Mouse (Mus musculus) layer of hippocampus, adult 2 months (tissue): ENCODE measurements around the gene Erp44. TPM values are rescaled to one million over a fixed set of nuclear protein-coding genes. Genes with fewer than 3 reads are reported as not detected.

ENCODE experiments used
- DNase-seq, 2 experiments: peaks; one replicate each; pipeline ENCODE4 v3.0.0; 2022; ENCODE audit warnings: low spot score in 2 of 2
- H3K27ac ChIP-seq: fragments of 200-600 bp; 2 replicates; pipeline ENCODE4 v1.8.1; 2022
- H3K4me3 ChIP-seq: fragments of 200-600 bp; 2 replicates; pipeline ENCODE4 v1.8.1; 2022; ENCODE audit warnings: mild to moderate bottlenecking
- CTCF ChIP-seq: fragments of 200-600 bp; conservative IDR thresholded peaks from 2 replicates; pipeline ENCODE4 v1.8.1; 2022; ENCODE audit warnings: antibody characterized with exemption, mild to moderate bottlenecking, moderate library complexity
- long read RNA-seq, 2 experiments: library from polyadenylated mRNA; stranded (forward); transcript quantifications; one replicate each; pipeline ENCODE4 v2.0.0; 2021; ENCODE audit warnings: borderline mapping rate in 2 of 2
- total RNA-seq, 2 experiments: library from RNA; stranded (reverse); gene quantifications; 2 replicates each; pipeline ENCODE4 v1.2.3; 2021

Gene Erp44
- total RNA-seq, result 10 to 100 TPM; 36.0 to 41.3 TPM
- long read RNA-seq, experiment 1, transcript Erp44-201 (12 exons, 2,624 nt), result major isoform, 29 of 33 reads
- long read RNA-seq, experiment 1, partial matches to known transcripts, result 1 of 33 reads
- long read RNA-seq, experiment 1, other reads (novel, unspliced or antisense), result 3 of 33 reads
- long read RNA-seq, experiment 2, transcript Erp44-201 (12 exons, 2,624 nt), result major isoform, 30 of 33 reads
- long read RNA-seq, experiment 2, partial matches to known transcripts, result 0 of 33 reads
- long read RNA-seq, experiment 2, other reads (novel, unspliced or antisense), result 3 of 33 reads

DNA sequence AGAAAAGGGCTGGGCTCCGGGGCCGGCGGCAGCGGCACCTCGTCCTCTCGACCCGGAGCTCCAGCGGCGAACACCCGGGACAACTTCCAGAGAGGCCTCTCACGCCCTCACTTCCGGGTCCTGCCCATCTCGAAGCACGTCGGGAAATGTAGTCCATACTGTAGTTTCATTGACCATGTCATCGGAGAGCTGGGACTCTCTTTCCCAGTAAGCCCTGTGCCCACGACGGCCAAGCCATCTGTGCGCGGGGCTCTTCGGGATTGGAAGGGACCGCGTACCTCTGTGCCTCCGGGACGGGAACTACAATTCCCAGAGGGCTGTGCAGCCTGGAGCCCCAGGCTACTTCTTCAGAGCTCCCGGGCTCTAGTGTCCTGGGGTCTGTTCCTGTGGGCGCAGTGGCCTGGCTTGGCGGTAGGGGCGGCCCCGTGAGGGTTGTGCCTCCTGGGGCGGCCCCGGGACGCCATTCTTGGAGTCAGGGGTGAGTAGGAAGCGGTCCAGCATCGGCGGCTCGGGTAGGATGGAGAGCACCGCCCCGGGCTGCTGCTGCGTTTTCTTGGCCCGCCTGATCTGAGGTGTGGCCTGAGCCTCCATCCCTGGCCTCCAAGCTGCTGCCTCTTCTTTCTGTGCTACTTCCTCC, at the start of gene Erp44, which contains the start of gene Invs:
Erp44 (minus strand) TSS at position 61 of the 637 bp plus-strand sequence.
Invs (plus strand) TSS at position 263 of the 637 bp plus-strand sequence.
- DNase-seq, result peak; percentile 95 to 99
- Histone ChIP-seq H3K27ac (peak within 1 kb of the TSS; percentile 97), H3K4me3 (peak within 1 kb of the TSS; percentile 62)
- TF ChIP-seq CTCF, result no peak

DNA sequence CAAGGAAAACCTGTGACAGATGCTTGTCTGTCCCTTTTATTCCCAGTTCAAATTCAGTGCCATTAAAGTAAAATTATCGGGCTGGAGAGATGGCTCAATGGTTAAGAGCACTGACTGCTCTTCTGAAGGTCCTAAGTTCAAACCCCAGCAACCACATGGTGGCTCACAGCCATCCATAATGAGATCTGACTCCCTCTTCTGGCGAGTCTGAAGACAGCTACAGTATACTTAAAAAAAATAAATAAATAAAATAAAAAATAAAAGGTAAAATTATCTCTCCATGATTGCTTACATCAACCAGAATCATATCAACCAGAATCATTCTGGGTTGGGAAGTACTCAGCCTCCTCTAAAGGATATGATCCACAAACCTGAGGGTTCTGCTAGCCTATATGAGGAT, 48.7 kb upstream of the Erp44 start:
- Histone ChIP-seq H3K4me3 (no peak overlapping the region), H3K27ac (no peak overlapping the region)
- no peak for DNase-seq
- TF ChIP-seq CTCF, result peak; percentile 39

- H3K4me3 ChIP-seq, result no peak overlapping the region
- TF ChIP-seq CTCF, result no peak
- no peak for DNase-seq
- H3K27ac ChIP-seq, result no peak overlapping the region
Measured at GRCm38 (mm10) chr4:48327192-48327591, 47.8 kb upstream of the Erp44 start.

DNA sequence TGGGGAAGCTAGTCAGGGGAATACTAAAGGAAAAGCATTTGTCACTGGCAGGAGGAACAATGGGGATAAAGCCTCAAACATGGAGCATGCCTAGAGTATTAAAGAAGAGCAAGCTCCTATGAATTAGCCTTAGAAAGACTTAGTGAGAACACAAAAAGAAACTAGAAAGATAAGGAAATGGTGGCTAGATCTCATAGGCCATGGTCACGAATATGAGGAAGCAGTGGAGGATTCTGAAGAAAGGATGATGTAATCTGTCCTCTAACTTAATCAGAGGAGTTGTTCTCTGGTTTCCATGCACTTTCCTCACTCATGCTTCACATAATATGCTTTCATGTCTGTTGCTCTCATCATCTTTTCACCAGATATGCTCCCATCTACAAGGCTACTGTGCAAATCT, 42.7 kb upstream of the Erp44 start:
- no peak overlapping the region for H3K27ac ChIP-seq
- TF ChIP-seq CTCF, result no peak
- H3K4me3 ChIP-seq, result no peak overlapping the region
- no peak for DNase-seq

DNA sequence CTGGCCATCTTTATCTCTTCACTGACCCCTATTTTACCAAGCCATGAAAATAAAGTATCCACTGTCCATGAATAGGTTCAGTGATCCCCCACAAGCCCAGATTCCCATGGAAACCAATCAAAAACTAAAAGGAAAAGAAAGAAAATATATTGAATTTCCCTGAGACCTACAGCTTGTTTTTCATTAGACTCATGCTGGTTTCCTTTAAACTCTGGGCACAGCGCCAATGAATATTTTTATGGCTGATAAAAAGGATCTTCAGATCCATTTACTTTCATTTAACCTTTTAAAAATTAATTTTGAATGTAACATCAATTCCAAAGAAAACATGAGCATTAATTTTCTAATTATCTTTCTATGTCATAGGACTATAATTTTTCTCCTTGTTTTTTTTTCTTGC, 41.9 kb upstream of the Erp44 start:
- Histone ChIP-seq H3K4me3 (no peak overlapping the region), H3K27ac (peak overlapping the region; percentile 41; the same call in 1 of the 2 replicates)
- no peak for DNase-seq
- no peak for TF ChIP-seq CTCF

GRCm38 (mm10) chr4:48316036-48316435, 36.7 kb upstream of the Erp44 start:
- no peak for DNase-seq

GRCm38 (mm10) chr4:48314814-48315213, 35.5 kb upstream of the Erp44 start:
- no peak overlapping the region for H3K4me3 ChIP-seq
- no peak for TF ChIP-seq CTCF
- no peak for DNase-seq
- no peak overlapping the region for H3K27ac ChIP-seq

More at GRCm38 (mm10) chr4:48316036-48316435, 36.7 kb upstream of the Erp44 start:
- TF ChIP-seq CTCF, result peak; percentile 55
- H3K27ac ChIP-seq, result no peak overlapping the region
- H3K4me3 ChIP-seq, result no peak overlapping the region

GRCm38 (mm10) chr4:48287086-48287757, 7.9 kb upstream of the Erp44 start:
- H3K27ac ChIP-seq, result peak overlapping the region; percentile 54
- DNase-seq, result peak; percentile 39 to 78

GRCm38 (mm10) chr4:48281121-48281520, 1.8 kb upstream of the Erp44 start:
- Histone ChIP-seq H3K27ac (no peak overlapping the region), H3K4me3 (peak overlapping the region; percentile 41)
- DNase-seq, result no peak
- TF ChIP-seq CTCF, result no peak

More at GRCm38 (mm10) chr4:48287086-48287757, 7.9 kb upstream of the Erp44 start:
- no peak for TF ChIP-seq CTCF
- H3K4me3 ChIP-seq, result no peak overlapping the region

GRCm38 (mm10) chr4:48278757-48279497, 431 bp downstream of the Erp44 start:
- Histone ChIP-seq H3K4me3 (peak overlapping the region; percentile 62), H3K27ac (peak overlapping the region; percentile 83)
- peak in 1 of 2 experiments; percentile 28 for DNase-seq
- TF ChIP-seq CTCF, result no peak

- H3K27ac ChIP-seq, result no peak overlapping the region
- DNase-seq, result no peak
- TF ChIP-seq CTCF, result no peak
- H3K4me3 ChIP-seq, result no peak overlapping the region
Measured at GRCm38 (mm10) chr4:48277011-48277410, 2.3 kb downstream of the Erp44 start.

- H3K27ac ChIP-seq, result no peak overlapping the region
- no peak for DNase-seq
- no peak for TF ChIP-seq CTCF
- no peak overlapping the region for H3K4me3 ChIP-seq
Measured at GRCm38 (mm10) chr4:48275736-48276135, 3.6 kb downstream of the Erp44 start.
